Mouse (Mus musculus): ENCODE results near the gene Art4.

Gene Art4

DNA sequence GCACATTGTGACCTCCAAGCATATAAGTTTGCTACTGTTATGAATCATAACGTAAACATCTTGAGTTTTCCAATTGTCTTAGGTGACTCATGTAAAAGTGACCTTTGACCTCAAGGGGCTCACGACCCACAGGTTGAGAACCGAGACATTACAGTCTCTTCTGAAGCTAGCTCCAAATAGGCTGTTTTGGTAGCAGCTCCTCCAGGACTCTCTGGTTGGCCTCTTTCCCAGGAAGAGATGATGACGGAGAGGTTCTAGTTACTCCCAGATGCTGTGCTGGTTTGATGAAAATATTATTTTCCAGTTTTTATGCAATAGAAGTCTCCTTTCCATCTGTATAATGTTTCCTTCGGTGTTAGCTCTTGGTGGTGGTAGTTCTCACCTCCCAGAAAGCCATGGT, 11.4 kb upstream of the Art4 start:
- no peak for ATAC-seq (ENCODE audit: insufficient number of reproducible peaks, low FRiP score, low TSS enrichment)

GRCm38 (mm10) chr6:136866150-136866549, 8.6 kb upstream of the Art4 start:
- no peak for ATAC-seq (ENCODE audit: insufficient number of reproducible peaks, low FRiP score, low TSS enrichment)

DNA sequence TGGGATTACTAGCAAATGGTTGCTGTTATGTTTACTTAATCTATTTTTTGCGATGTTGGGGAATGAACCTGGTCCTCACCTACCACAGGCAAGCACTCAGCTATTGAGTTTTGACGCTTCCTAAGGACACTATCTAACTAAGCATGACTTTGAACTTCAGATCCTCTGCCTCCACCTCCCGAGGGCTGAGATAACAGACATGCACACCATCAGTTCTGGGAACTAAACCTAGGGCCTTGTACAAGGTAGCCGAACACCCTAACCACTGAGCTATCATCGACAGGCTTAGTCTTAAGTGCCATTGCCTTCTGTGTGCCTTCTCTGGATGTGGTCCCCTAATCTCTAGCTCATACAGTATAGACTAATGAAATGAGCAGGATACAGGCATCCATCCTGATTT, 7.8 kb upstream of the Art4 start:
- ATAC-seq (ENCODE audit: insufficient number of reproducible peaks, low FRiP score, low TSS enrichment) = no peak

DNA sequence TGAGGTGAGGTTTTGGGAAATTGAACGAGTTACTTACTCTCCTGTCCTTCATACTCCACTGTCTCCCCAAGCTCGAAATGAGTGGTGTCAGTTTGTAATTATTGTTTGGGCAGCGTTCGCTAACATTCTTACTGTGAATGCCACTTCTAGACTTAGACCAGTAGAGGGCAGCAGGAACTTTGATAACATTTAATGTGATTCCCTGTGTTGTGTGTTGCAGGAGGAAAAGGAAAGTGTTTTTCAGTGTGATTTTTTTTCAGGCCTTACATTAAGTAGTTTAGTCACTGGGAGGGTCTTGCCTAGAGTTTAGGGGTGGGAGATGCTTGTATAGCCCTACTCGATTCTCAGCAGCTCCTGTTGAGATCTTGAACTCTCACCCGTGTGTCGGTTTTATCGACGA, 3.5 kb upstream of the Art4 start:
- ATAC-seq (ENCODE audit: insufficient number of reproducible peaks, low FRiP score, low TSS enrichment) = peak; percentile 29; the same call in 1 of the 2 replicates

GRCm38 (mm10) chr6:136858420-136858819, 887 bp upstream of the Art4 start:
- no peak for ATAC-seq (ENCODE audit: insufficient number of reproducible peaks, low FRiP score, low TSS enrichment)

DNA sequence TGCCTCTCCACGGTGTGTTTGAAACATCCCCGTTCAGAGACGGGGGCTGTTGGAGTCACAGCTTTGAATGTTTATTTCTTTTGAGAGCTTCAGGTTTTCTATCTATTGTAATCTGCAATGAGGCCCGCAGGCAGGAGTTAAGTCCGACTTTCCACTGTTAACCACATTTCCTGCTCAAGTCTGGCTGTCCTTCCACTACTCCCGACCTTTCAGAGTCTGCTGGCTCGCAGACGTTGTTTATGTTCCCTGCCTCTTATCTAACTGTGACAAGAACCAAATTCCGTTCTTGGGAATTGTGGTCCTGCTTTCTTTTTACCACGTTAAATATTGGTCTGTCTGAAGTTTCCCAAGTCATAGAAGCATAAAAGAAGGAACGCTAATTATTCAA, 334 bp upstream of the Art4 start:
- ATAC-seq (ENCODE audit: insufficient number of reproducible peaks, low FRiP score, low TSS enrichment) = no peak

DNA sequence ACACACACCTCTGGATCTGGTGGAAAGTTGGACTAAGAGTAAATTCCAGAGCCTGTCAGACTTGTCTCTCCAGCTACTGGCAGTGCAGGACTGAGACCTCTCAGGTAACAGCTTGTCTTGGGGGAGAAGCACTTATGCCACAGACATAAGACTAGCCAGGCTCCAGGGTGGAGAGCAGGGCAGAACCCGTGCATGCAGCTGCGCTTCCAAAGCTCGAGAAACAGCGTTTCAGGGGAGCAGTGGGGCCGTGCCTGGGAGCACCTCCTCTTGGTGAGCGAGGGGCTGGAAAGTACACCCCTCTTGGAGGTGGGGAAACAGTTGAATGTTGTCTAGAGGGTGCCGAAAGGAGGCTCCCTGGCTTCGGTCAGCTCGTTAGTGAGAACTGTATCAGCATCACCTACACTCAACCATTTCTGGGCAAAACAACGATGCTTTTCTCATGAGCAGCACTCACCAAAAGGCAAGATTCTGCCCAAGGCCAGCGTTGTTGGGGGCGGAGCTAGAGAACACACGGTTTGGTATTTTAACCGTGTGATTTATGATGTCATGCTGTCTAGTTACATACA, 1.4 kb downstream of the Art4 start:
- no peak for ATAC-seq (ENCODE audit: insufficient number of reproducible peaks, low FRiP score, low TSS enrichment)

- ATAC-seq (ENCODE audit: insufficient number of reproducible peaks, low FRiP score, low TSS enrichment) = no peak
Observed at GRCm38 (mm10) chr6:136855183-136855582, 2.4 kb downstream of the Art4 start.

GRCm38 (mm10) chr6:136854361-136854781, 3.2 kb downstream of the Art4 start:
- no peak for ATAC-seq (ENCODE audit: insufficient number of reproducible peaks, low FRiP score, low TSS enrichment)

- ATAC-seq (ENCODE audit: insufficient number of reproducible peaks, low FRiP score, low TSS enrichment) = no peak
Observed at GRCm38 (mm10) chr6:136852762-136853161, 4.8 kb downstream of the Art4 start.

- ATAC-seq (ENCODE audit: insufficient number of reproducible peaks, low FRiP score, low TSS enrichment) = no peak
Observed at GRCm38 (mm10) chr6:136852348-136852747, 5.2 kb downstream of the Art4 start.

- no peak for ATAC-seq (ENCODE audit: insufficient number of reproducible peaks, low FRiP score, low TSS enrichment)
Observed at GRCm38 (mm10) chr6:136850267-136850666, 7.3 kb downstream of the Art4 start.

DNA sequence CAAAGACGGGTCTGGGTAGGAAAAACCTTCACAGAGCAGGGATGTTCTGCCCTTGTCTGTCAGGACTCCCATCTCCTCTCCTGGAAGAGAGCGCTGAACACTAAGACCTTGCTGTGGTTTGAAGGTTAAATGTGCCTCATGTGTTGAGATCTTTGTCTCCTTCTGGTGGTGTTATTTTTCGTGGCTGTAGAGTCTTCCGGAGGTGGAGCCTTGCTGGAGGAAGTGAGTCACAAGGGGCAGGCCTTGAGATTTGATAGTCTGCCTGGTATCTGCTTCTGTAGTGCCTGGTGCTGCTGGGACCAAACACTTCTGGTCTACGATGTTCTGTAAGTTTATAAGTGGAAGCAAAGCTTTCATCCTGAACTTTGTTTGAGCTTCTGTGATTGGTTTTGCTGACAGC, 8.6 kb downstream of the Art4 start:
- ATAC-seq (ENCODE audit: insufficient number of reproducible peaks, low FRiP score, low TSS enrichment) = no peak

DNA sequence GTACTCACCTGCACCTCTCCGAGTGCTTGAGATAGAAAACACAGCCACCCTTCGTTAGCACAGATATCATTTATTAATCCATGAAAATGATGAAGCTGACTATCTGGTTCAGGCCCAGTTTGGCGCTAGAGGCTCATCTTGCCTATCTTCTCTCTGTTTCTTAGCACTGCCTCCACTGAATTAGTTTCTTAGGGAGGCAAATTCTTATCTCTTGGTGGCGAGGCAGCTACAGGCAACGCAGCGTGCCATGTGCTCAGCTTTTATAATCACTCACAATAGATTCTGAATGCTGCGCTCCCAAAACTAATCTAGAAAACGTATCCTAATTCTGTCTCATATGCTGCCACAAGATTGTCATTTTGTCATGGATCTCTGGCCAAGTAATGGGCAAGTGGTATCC, 9.1 kb downstream of the Art4 start:
- ATAC-seq (ENCODE audit: insufficient number of reproducible peaks, low FRiP score, low TSS enrichment) = no peak

DNA sequence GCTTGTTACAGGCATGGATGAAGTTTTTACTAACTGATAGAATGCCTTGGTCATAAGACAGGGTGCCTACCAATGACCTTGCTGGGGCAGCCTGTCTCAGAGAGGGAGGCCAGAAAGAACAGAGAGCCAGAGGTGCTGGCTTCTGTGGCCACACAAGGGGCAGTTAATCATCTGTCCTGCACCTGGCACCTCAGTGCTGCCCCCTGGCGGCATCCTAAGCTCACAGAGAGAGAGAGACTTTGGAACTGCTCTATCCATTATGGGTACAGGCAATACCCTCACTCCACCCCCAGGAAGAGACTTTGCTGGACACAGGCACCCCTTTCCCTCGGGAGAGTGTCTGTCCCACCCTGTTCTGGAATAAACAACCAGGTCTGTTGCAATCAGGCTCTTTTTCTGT, 9.7 kb downstream of the Art4 start:
- ATAC-seq (ENCODE audit: insufficient number of reproducible peaks, low FRiP score, low TSS enrichment) = no peak

GRCm38 (mm10) chr6:136847267-136847666, 10.3 kb downstream of the Art4 start:
- ATAC-seq (ENCODE audit: insufficient number of reproducible peaks, low FRiP score, low TSS enrichment) = no peak

DNA sequence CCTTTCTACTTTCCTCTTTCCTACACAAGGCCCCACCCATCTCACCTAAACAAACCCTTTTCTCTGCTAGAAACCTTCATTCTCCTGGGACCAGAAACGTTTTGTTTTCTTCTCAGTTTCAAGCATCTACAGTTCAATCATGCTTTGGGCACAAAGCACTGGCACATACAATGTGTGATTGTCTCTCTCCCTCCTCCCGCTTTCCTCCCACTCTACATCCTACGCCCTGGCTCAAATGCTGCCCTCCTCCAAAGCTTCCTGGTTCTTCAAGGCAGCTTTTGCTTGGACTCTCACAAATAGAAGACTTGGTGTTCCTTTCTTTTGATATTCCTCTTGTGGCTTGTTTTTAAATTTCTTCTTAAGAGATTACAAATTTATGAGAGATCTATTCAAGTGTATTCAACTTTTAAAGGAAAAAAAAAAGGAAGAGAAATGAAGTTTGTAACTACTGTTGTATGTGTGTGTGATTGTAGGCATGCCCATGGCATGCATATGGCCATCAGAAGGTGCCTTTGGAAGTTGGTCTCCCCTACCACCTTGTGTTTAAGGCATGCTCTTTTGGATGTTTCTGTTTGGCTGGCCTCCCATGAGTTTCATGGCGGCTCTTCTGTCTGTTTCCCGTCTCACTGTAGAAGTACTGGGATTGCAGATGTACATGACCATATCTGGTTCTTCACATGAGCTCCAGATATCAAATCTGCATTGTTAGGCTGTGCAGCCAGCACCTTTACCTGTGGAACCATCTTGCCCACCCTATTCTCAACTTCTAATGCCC, 11.6 kb downstream of the Art4 start:
- ATAC-seq (ENCODE audit: insufficient number of reproducible peaks, low FRiP score, low TSS enrichment) = no peak

DNA sequence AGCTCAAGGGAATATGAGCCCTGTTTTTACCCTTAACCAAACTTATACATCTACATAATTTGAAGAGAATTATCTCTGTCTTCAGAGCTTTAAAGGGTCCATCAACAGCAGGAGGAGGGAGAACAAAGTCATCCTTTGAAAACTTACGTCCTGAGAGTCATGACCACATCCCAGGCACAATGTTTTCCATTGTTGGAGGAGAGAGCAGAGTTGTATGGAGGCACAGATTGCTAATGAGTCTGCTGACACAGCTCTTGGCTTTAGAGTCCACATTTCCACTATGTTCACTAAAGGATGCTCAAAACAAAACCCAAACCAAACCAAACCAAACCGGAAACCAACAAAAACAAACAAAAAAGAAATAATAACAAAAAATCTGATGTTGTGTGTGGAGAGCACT, 12.6 kb downstream of the Art4 start:
- ATAC-seq (ENCODE audit: insufficient number of reproducible peaks, low FRiP score, low TSS enrichment) = no peak

DNA sequence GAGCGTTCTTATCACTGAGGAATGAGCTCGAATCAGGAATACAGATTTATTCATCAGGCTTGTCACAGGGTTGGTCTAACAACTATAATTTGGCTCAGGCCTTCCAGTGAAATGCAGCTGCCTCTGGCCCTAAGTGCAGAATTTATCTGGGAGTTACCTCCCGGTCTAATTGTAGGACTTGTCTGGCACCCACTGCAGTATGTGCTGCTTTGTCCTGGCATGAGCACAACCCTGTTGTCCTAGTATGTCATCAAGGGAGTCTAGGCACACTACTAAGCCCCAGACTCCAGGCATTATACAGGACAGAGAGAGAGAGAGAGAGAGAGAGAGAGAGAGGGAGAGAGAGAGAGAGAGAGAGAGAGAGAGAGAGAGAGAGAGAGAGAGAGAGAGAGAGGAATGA, 20.2 kb downstream of the Art4 start:
- ATAC-seq (ENCODE audit: insufficient number of reproducible peaks, low FRiP score, low TSS enrichment) = no peak

- ATAC-seq (ENCODE audit: insufficient number of reproducible peaks, low FRiP score, low TSS enrichment) = no peak
Observed at GRCm38 (mm10) chr6:136835352-136835751, 22.2 kb downstream of the Art4 start, which contains the start of gene Smco3. Gene Smco3 (minus strand): TSS chr6:136835452.

GRCm38 (mm10) chr6:136831712-136832111, 25.8 kb downstream of the Art4 start:
- ATAC-seq (ENCODE audit: insufficient number of reproducible peaks, low FRiP score, low TSS enrichment) = no peak

DNA sequence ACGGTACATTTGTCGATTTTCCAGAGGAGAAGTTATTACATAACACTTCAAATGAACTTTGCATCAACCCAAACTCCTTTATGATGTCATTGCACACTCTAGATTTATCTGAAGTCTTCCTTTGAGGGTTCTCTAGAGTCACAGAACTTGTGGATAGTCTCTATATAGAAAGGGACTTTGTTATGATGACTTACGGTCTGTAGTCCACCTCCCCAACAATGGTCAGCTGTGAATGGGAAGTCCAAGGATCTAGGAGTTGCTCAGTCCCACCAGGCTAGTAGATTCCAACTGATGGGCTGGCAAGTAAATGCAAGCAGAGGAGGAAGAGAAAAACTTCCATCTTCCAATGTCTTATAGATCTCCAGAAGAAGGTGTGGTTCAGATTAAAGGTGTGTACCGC, 28.9 kb downstream of the Art4 start:
- no peak for ATAC-seq (ENCODE audit: insufficient number of reproducible peaks, low FRiP score, low TSS enrichment)
